Mouse (Mus musculus) brown adipose tissue, adult 24 weeks (tissue): ENCODE results near the gene Clasrp. TPM values are rescaled to one million over a fixed set of nuclear protein-coding genes. Genes with fewer than 3 reads are reported as not detected.

Source experiments
- H3K27ac ChIP-seq: fragments of 200-500 bp; replicated peaks from 2 replicates; pipeline ENCODE4 v1.5.1; 2012; ENCODE audit warnings: low read depth, mild to moderate bottlenecking, low read length
- H3K4me1 ChIP-seq: fragments of 200-500 bp; 2 replicates; pipeline ENCODE4 v1.6.1; 2012; ENCODE audit warnings: low read length, mixed read lengths; ENCODE audit not compliant: control insufficient read depth, insufficient read depth, insufficient read length
- H3K4me3 ChIP-seq: fragments of 200-500 bp; 2 replicates; pipeline ENCODE4 v1.5.1; 2012; ENCODE audit warnings: low read depth, mild to moderate bottlenecking, low read length, moderate library complexity; ENCODE audit not compliant: insufficient read depth
- polyA plus RNA-seq: library from polyadenylated mRNA; stranded (reverse); fragments of >200 nt; gene quantifications from 2 replicates; pipeline ENCODE4 v1.2.4, GENCODE M21; 2012; ENCODE audit not compliant: missing spikeins, insufficient read depth, insufficient read length

The Clasrp gene
- polyA plus RNA-seq, 1 experiment, result 9.6 TPM

DNA sequence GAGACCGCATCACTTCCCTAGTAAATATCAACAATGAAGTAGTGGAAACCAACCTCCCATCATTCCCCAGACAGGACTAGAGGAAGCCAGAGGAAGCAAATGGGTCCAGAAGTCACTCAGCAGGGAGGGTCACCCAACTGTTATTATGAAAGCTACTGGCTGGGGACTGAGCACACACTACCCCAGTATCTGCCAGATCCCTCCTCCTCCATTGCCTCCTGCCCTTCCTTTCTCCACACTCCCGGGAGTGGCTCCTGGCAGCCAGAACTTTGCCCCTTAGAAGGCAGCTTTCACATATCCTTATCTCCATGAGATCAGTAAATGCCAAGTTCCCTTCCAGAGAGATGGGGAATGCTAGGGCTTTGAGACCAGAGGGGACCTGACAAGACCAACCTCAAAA, 19.1 kb upstream of the Clasrp start:
- Histone ChIP-seq H3K4me3 (no peak overlapping the region), H3K4me1 (no peaks in the 10 kb centered on the region), H3K27ac (no peak overlapping the region)

- H3K4me1 ChIP-seq, result no peaks in the 10 kb centered on the region
- H3K27ac ChIP-seq, result no peak overlapping the region
- H3K4me3 ChIP-seq, result no peak overlapping the region
Observed at GRCm38 (mm10) chr7:19622241-19622640, 18.0 kb upstream of the Clasrp start.

DNA sequence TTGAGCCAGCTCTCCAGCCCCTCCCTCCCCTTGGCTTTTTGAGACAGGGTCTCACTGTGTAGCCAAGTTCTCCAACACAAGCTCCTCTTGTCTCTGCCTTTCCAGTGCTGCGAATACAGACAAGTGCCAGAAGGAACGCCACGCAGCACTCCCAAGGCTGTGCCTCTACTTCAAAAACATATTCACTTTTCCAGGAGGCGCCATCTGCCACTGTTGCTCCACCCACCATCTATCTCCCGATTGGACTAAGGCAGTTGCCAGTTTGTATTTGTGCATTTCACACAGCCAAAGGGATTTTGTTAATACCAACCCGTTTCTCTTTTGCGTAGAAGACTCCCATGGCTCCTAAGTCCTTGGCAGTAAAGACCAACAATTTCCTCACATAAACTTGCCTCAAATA, 16.5 kb upstream of the Clasrp start:
- Histone ChIP-seq H3K4me1 (no peaks in the 10 kb centered on the region), H3K4me3 (no peak overlapping the region), H3K27ac (no peak overlapping the region)

- H3K4me3 ChIP-seq, result no peak overlapping the region
- no peak overlapping the region for H3K27ac ChIP-seq
- no peaks in the 10 kb centered on the region for H3K4me1 ChIP-seq
Observed at GRCm38 (mm10) chr7:19619004-19619801, 14.9 kb upstream of the Clasrp start.

DNA sequence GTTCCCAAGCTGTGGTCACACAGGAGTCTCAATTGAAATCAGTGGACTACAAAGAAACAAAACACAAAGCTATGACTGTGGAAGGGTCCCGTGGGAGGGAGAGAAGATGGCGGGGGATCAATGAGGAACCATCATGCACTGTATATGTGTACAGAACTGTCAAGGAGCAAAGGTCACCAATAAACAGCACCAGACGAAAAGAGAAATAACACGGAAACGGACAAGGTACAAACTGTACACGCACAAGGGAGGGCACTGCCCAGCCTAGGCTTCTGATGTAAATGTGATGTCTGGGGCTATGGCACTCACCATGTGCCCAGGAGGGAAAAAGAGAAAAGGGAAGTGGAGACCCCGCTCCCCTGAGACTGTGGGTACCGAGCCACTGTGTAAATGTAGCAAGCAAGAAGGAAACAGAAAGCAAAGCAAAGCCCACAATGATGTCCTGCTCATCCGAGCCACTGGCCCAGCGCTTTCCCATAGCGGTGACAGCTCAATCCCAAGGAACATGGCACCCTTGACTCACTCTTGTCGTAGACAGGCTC, 10.8 kb upstream of the Clasrp start:
- Histone ChIP-seq H3K4me3 (no peak overlapping the region), H3K27ac (no peak overlapping the region), H3K4me1 (no peaks in the 10 kb centered on the region)

DNA sequence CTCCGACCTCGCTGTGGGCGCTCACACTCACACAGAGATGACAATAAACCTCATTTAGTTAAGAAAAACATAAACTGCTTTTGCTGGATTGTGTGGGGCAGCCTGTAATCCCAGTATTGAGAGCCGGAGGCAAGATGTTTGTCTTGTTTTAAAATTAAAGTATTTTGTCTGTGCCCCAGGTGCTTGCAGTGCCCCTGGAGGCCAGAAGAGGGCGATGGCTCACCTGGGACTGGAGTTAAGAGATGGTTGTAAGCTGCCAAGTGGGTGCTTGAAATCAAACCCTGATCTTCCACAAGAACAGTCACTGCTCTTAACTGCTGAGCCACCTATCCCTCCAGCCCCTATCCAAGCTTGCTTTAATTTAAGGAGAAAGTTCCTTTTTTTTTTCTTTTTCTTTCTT, 6.7 kb upstream of the Clasrp start:
- Histone ChIP-seq H3K4me3 (no peak overlapping the region), H3K4me1 (no peaks in the 10 kb centered on the region), H3K27ac (no peak overlapping the region)

- H3K4me3 ChIP-seq, result no peak overlapping the region
Observed at GRCm38 (mm10) chr7:19609641-19610332, 5.5 kb upstream of the Clasrp start.

GRCm38 (mm10) chr7:19607291-19607690, 3.0 kb upstream of the Clasrp start:
- Histone ChIP-seq H3K27ac (no peak overlapping the region), H3K4me3 (no peak overlapping the region), H3K4me1 (peaks cover 12% of the 10 kb centered on the region)

More at GRCm38 (mm10) chr7:19609641-19610332, 5.5 kb upstream of the Clasrp start:
- no peaks in the 10 kb centered on the region for H3K4me1 ChIP-seq
- H3K27ac ChIP-seq, result no peak overlapping the region

- Histone ChIP-seq H3K4me1 (peaks cover 12% of the 10 kb centered on the region), H3K27ac (0 out of 2 replicates have a peak overlapping the region, but pooled peaks have one; percentile 25), H3K4me3 (peak overlapping the region; percentile 42)
Observed at GRCm38 (mm10) chr7:19604606-19605214, 424 bp upstream of the Clasrp start.

DNA sequence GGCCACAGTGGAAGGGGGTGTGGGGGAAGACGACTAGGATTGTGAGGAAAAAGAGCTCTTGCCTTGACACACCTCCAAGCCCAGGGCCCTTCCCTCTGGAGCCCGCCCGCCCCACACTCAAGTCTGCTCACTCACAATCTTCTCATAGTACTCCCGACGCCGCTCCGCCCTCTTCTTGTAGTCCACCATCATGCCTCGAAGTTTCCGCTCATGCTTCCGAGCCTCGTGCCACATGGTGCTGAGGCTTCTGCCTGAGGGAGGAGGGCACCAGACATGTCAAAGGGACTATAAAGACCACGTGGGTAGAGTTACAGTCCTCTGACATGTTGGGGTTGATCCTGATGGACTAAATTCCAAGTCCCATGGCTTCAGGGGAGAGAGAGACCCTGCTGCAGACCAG, 1.2 kb downstream of the Clasrp start:
- peaks cover 12% of the 10 kb centered on the region for H3K4me1 ChIP-seq
- H3K27ac ChIP-seq, result no peak overlapping the region
- peak overlapping the region; percentile 89; the same call in 1 of the 2 replicates for H3K4me3 ChIP-seq

GRCm38 (mm10) chr7:19600562-19600961, 3.7 kb downstream of the Clasrp start:
- Histone ChIP-seq H3K4me3 (no peak overlapping the region), H3K27ac (no peak overlapping the region)

GRCm38 (mm10) chr7:19593061-19593730, 11.1 kb downstream of the Clasrp start:
- no peaks in the 10 kb centered on the region for H3K4me1 ChIP-seq

More at GRCm38 (mm10) chr7:19600562-19600961, 3.7 kb downstream of the Clasrp start:
- H3K4me1 ChIP-seq, result peaks cover 12% of the 10 kb centered on the region

GRCm38 (mm10) chr7:19589917-19590316, 14.4 kb downstream of the Clasrp start:
- Histone ChIP-seq H3K4me1 (no peaks in the 10 kb centered on the region), H3K27ac (no peak overlapping the region), H3K4me3 (no peak overlapping the region)

More at GRCm38 (mm10) chr7:19593061-19593730, 11.1 kb downstream of the Clasrp start:
- H3K27ac ChIP-seq, result no peak overlapping the region
- H3K4me3 ChIP-seq, result no peak overlapping the region

DNA sequence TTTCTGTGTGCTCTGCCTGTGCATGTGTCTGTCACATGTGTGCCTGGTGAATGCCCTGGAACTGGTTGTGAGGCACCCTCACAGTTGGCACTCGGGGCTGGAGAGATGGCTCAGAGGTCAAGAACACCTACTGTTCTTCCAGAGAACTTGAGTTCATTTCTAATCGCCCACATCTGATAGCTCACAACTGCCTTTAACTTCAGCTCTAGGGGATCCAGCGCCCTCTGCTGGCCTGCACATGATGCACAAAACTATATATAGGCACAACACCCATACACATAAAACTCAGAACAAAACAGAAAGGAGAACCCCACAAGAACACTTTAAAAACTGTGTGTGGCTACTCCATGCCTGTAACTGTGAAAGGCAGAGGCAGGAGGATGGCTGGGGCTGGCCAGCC, 15.1 kb downstream of the Clasrp start:
- H3K27ac ChIP-seq, result no peak overlapping the region
- no peaks in the 10 kb centered on the region for H3K4me1 ChIP-seq
- H3K4me3 ChIP-seq, result no peak overlapping the region

GRCm38 (mm10) chr7:19586269-19586668, 18.0 kb downstream of the Clasrp start:
- H3K27ac ChIP-seq, result no peak overlapping the region
- H3K4me3 ChIP-seq, result no peak overlapping the region
- H3K4me1 ChIP-seq, result no peaks in the 10 kb centered on the region
